28 mouse cellular contexts compared by ENCODE assay signal in the genomic region with DNA sequence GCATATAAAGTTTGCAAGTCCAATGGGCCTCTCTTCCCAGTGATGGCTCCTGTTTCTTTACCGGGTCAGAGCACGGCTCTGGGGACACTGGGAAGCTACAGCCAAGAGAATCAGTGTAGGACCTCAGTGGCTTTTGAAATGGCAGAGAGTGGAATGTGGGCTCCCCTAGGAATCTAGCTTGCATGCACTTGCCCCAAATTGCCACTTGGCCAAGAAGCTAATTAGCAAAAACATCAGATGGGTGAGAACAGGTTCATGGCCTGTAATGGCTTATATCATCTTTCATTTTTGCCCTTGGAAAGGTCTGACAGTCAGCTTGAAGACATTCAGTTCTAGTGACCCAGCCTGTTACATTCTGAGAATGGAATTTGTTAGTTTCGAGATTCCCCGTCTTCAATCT.
"Had no signal": no experiment of that assay in that cellular context is flagged by ENCODE, and none has a peak within 500 bp of the region (broad histone marks: within the 10 kb centered on the region; RNA-seq: fewer than 3 reads in every experiment).

No protein-coding gene starts in this region.

- H3K4me2 ChIP-seq: embryonic facial prominence, embryonic 12.5 days; embryonic facial prominence, embryonic 13.5 days; embryonic facial prominence, embryonic 15.5 days; forebrain, embryonic 12.5 days; forebrain, embryonic 13.5 days; forebrain, embryonic 15.5 days had no signal

- DNase-seq: cerebellum, adult 2 months; cerebellum, adult 8-10 months; cerebellum, adult 9-10 months; cerebellum, adult 9-11 months; cerebellum, postnatal 10 days; cerebellum, postnatal 14 days; cerebellum, postnatal 25 days; cerebellum, postnatal 36 days; embryo, embryonic 11 days; forebrain, postnatal 0 days; gastrocnemius, postnatal 10 days; gastrocnemius, postnatal 14 days; gastrocnemius, postnatal 25 days; heart, adult 11 months; heart, adult 18-20 months; heart, adult 2 months had no signal

- H3K9ac ChIP-seq: embryonic facial prominence, embryonic 12.5 days; embryonic facial prominence, embryonic 13.5 days; embryonic facial prominence, embryonic 15.5 days; forebrain, embryonic 12.5 days; forebrain, embryonic 13.5 days; forebrain, embryonic 15.5 days; forebrain, postnatal 0 days had no signal

- H3K9me3 ChIP-seq: embryonic facial prominence, embryonic 10.5 days; embryonic facial prominence, embryonic 12.5 days; embryonic facial prominence, embryonic 13.5 days; embryonic facial prominence, embryonic 15.5 days; forebrain, embryonic 10.5 days; forebrain, embryonic 12.5 days; forebrain, embryonic 13.5 days; forebrain, embryonic 15.5 days; heart, embryonic 10.5 days had no signal

- H3K27me3 ChIP-seq: embryonic facial prominence, embryonic 12.5 days; embryonic facial prominence, embryonic 15.5 days; forebrain, embryonic 12.5 days; forebrain, embryonic 13.5 days; forebrain, embryonic 15.5 days had no signal

- H3K36me3 ChIP-seq: embryonic facial prominence, embryonic 12.5 days; embryonic facial prominence, embryonic 13.5 days; embryonic facial prominence, embryonic 15.5 days; forebrain, embryonic 10.5 days; forebrain, embryonic 12.5 days; forebrain, embryonic 15.5 days; heart, embryonic 10.5 days had no signal

- ATAC-seq: forebrain, embryonic 13.5 days; forebrain, embryonic 14.5 days; forebrain, embryonic 15.5 days; forebrain, embryonic 16.5 days; forebrain, postnatal 0 days had no signal

- H3K4me3 ChIP-seq: embryonic facial prominence, embryonic 10.5 days; embryonic facial prominence, embryonic 12.5 days; embryonic facial prominence, embryonic 13.5 days; embryonic facial prominence, embryonic 15.5 days; erythroblast, embryonic 14.5 days; forebrain, embryonic 10.5 days; forebrain, embryonic 12.5 days; forebrain, embryonic 13.5 days; forebrain, embryonic 15.5 days; heart, adult 2 months; heart, embryonic 10.5 days had no signal

- H3K4me1 ChIP-seq: embryonic facial prominence, embryonic 15.5 days; forebrain, embryonic 10.5 days; forebrain, embryonic 12.5 days; forebrain, embryonic 13.5 days; forebrain, embryonic 15.5 days; heart, embryonic 10.5 days had no signal

- H3K27ac ChIP-seq: embryonic facial prominence, embryonic 10.5 days; embryonic facial prominence, embryonic 12.5 days; embryonic facial prominence, embryonic 13.5 days; embryonic facial prominence, embryonic 15.5 days; forebrain, embryonic 10.5 days; forebrain, embryonic 12.5 days; forebrain, embryonic 13.5 days; forebrain, embryonic 15.5 days; heart, adult 2 months; heart, embryonic 10.5 days had no signal
